Mouse (Mus musculus): ENCODE results near the gene Nrip1. TPM values are rescaled to one million over a fixed set of nuclear protein-coding genes. Genes with fewer than 3 reads are reported as not detected.

The Nrip1 gene
- total and polyA plus RNA-seq, 3 experiments: not detected

- Histone ChIP-seq H3K9me3 (replicated peaks; ENCODE audit: low read length) (peaks cover 62% of the 10 kb centered on the region), H3K4me2 (ENCODE audit: insufficient read depth, low read depth, poor library complexity, severe bottlenecking) (no peak overlapping the region), H3K36me3 (replicated peaks in 1 of 2; ENCODE audit: control insufficient read depth in 1 of 2, insufficient read depth in 1 of 2, low read length in 1 of 2) (no peaks in the 10 kb centered on the region), H3K4me1 (ENCODE audit: control insufficient read depth in 1 of 2, insufficient read depth in 2 of 2) (no peaks in the 10 kb centered on the region), H3K4me3 (replicated peaks in 1 of 3; ENCODE audit: low read depth in 2 of 3, low read length in 2 of 3, poor library complexity in 1 of 3) (no peak overlapping the region), H3K79me2 (replicated peaks; ENCODE audit: control insufficient read depth, extremely low read depth, insufficient read depth, poor library complexity, severe bottlenecking) (no peaks in the 10 kb centered on the region), H3K27ac (ENCODE audit: insufficient read depth, low read depth) (no peak overlapping the region), H3K9ac (ENCODE audit: insufficient read depth, low read depth) (no peak overlapping the region), H3K27me3 (replicated peaks) (no peaks in the 10 kb centered on the region)
- DNase-seq (ENCODE audit: extremely low read depth): no peak
- dilution Hi-C loops (cut with MboI; ENCODE audit: extremely low pct_ligation_motif_present, extremely low pct_unique_long_range_greater_than_20kb, low sequenced_read_pairs) (no loop called here), in situ Hi-C loops (cut with MboI; ENCODE audit: low pct_ligation_motif_present, low pct_unique_long_range_greater_than_20kb, low sequenced_read_pairs) (no loop called here)
- no peak for TF ChIP-seq POLR2A (IDR thresholded peaks at IDR 0.05; ENCODE audit: low read depth, low read length)
These were observed 121.8 kb downstream of the Nrip1 start for GRCm38 (mm10) chr16:76251826-76252225.

GRCm38 (mm10) chr16:76249345-76250091, 124.1 kb downstream of the Nrip1 start:
- H3K4me2 ChIP-seq (ENCODE audit: insufficient read depth, low read depth, poor library complexity, severe bottlenecking): no peak overlapping the region
- no peak overlapping the region for H3K9ac ChIP-seq (ENCODE audit: insufficient read depth, low read depth)
- in situ Hi-C loops (cut with MboI; ENCODE audit: low pct_ligation_motif_present, low pct_unique_long_range_greater_than_20kb, low sequenced_read_pairs): no loop called here
- H3K9me3 ChIP-seq (replicated peaks; ENCODE audit: low read length): peaks cover 64% of the 10 kb centered on the region
- no peaks in the 10 kb centered on the region for H3K79me2 ChIP-seq (replicated peaks; ENCODE audit: control insufficient read depth, extremely low read depth, insufficient read depth, poor library complexity, severe bottlenecking)
- H3K27me3 ChIP-seq (replicated peaks): no peaks in the 10 kb centered on the region
- H3K36me3 ChIP-seq (replicated peaks in 1 of 2; ENCODE audit: control insufficient read depth in 1 of 2, insufficient read depth in 1 of 2, low read length in 1 of 2): no peaks in the 10 kb centered on the region
- no peaks in the 10 kb centered on the region for H3K4me1 ChIP-seq (ENCODE audit: control insufficient read depth in 1 of 2, insufficient read depth in 2 of 2)
- dilution Hi-C loops (cut with MboI; ENCODE audit: extremely low pct_ligation_motif_present, extremely low pct_unique_long_range_greater_than_20kb, low sequenced_read_pairs): no loop called here
- H3K4me3 ChIP-seq (replicated peaks in 1 of 3; ENCODE audit: low read depth in 2 of 3, low read length in 2 of 3, poor library complexity in 1 of 3): no peak overlapping the region
- TF ChIP-seq RCOR1 (conservative IDR thresholded peaks at IDR 0.05; ENCODE audit: low read depth, low read length) (no peak), JUND (conservative IDR thresholded peaks at IDR 0.05; ENCODE audit: low read depth, low read length) (no peak), MAZ (IDR thresholded peaks at IDR 0.05; ENCODE audit: low read depth, low read length) (no peak), ZMIZ1 (IDR thresholded peaks at IDR 0.05; ENCODE audit: low read depth, low read length) (no peak), MEF2A (IDR thresholded peaks at IDR 0.05; ENCODE audit: borderline replicate concordance, low read depth, low read length) (no peak), JUN (IDR thresholded peaks at IDR 0.05; ENCODE audit: insufficient read depth, low read depth, low read length) (no peak)
- DNase-seq (ENCODE audit: extremely low read depth): no peak
- H3K27ac ChIP-seq (ENCODE audit: insufficient read depth, low read depth): no peak overlapping the region

- in situ Hi-C loops (cut with MboI; ENCODE audit: low pct_ligation_motif_present, low pct_unique_long_range_greater_than_20kb, low sequenced_read_pairs) (no loop called here), dilution Hi-C loops (cut with MboI; ENCODE audit: extremely low pct_ligation_motif_present, extremely low pct_unique_long_range_greater_than_20kb, low sequenced_read_pairs) (no loop called here)
- no peaks in the 10 kb centered on the region for H3K27me3 ChIP-seq (replicated peaks)
- no peaks in the 10 kb centered on the region for H3K36me3 ChIP-seq (replicated peaks in 1 of 2; ENCODE audit: control insufficient read depth in 1 of 2, insufficient read depth in 1 of 2, low read length in 1 of 2)
- no peaks in the 10 kb centered on the region for H3K4me1 ChIP-seq (ENCODE audit: control insufficient read depth in 1 of 2, insufficient read depth in 2 of 2)
- H3K79me2 ChIP-seq (replicated peaks; ENCODE audit: control insufficient read depth, extremely low read depth, insufficient read depth, poor library complexity, severe bottlenecking): no peaks in the 10 kb centered on the region
- H3K27ac ChIP-seq (ENCODE audit: insufficient read depth, low read depth): no peak overlapping the region
- H3K9ac ChIP-seq (ENCODE audit: insufficient read depth, low read depth): no peak overlapping the region
- no peak overlapping the region for H3K4me3 ChIP-seq (replicated peaks in 1 of 3; ENCODE audit: low read depth in 2 of 3, low read length in 2 of 3, poor library complexity in 1 of 3)
- no peak overlapping the region for H3K4me2 ChIP-seq (ENCODE audit: insufficient read depth, low read depth, poor library complexity, severe bottlenecking)
- no peak for DNase-seq (ENCODE audit: extremely low read depth)
- peaks cover 67% of the 10 kb centered on the region for H3K9me3 ChIP-seq (replicated peaks; ENCODE audit: low read length)
- TF ChIP-seq RAD21 (IDR thresholded peaks at IDR 0.05; ENCODE audit: low read depth, low read length): no peak
These were observed 130.8 kb downstream of the Nrip1 start for GRCm38 (mm10) chr16:76242850-76243249.

Measured in CH12.LX (cell line).